Mouse (Mus musculus) neural tube, embryonic 13.5 days (tissue): ENCODE results near the gene Zfp839. TPM values are rescaled to one million over a fixed set of nuclear protein-coding genes. Genes with fewer than 3 reads are reported as not detected.
A peak's percentile ranks its signal among the peaks of the same experiment; 100 is the strongest.

Source experiments
- ATAC-seq: fragments of 200-750 bp; cut with Nextera tagmentation; 2 replicates; pipeline ENCODE4 v1.8.0; 2017; ENCODE audit warnings: low read depth, mild to moderate bottlenecking, moderate TSS enrichment, moderate library complexity
- H3K27ac ChIP-seq: fragments of 300-500 bp; sonication (generic); replicated peaks from 2 replicates; pipeline ENCODE4 v1.5.1; 2015; ENCODE audit warnings: moderate library complexity, mild to moderate bottlenecking, inconsistent platforms
- H3K27me3 ChIP-seq: fragments of 300-500 bp; sonication (generic); 2 replicates; pipeline ENCODE4 v1.6.1; 2015; ENCODE audit warnings: mild to moderate bottlenecking, inconsistent platforms
- H3K36me3 ChIP-seq: fragments of 300-500 bp; sonication (generic); 2 replicates; pipeline ENCODE4 v1.6.1; 2015; ENCODE audit warnings: mild to moderate bottlenecking, inconsistent platforms
- H3K4me1 ChIP-seq: fragments of 300-500 bp; sonication (generic); replicated peaks from 2 replicates; pipeline ENCODE4 v1.6.1; 2015; ENCODE audit warnings: inconsistent platforms
- H3K4me2 ChIP-seq: fragments of 300-500 bp; sonication (generic); 2 replicates; pipeline ENCODE4 v1.6.1; 2015; ENCODE audit warnings: inconsistent platforms, mild to moderate bottlenecking, moderate library complexity
- H3K4me3 ChIP-seq: fragments of 300-500 bp; sonication (generic); 2 replicates; pipeline ENCODE4 v1.5.1; 2015; ENCODE audit warnings: mild to moderate bottlenecking, inconsistent platforms
- H3K9ac ChIP-seq: fragments of 300-500 bp; sonication (generic); 2 replicates; pipeline ENCODE4 v1.6.1; 2015; ENCODE audit warnings: moderate library complexity, mild to moderate bottlenecking, inconsistent platforms
- H3K9me3 ChIP-seq: fragments of 300-500 bp; sonication (generic); 2 replicates; pipeline ENCODE4 v1.6.1; 2016; ENCODE audit warnings: inconsistent platforms
- WGBS: fragments of 180-500 bp; shearing (Covaris S2); methylation state at CpG from one replicate; pipeline ENCODE4 v1.1.7; 2015; 5-methylcytosine and 5-hydroxymethylcytosine counted together
- polyA plus RNA-seq: library from polyadenylated mRNA; unstranded; fragments of >200 nt; fragmentation: Nextera tagmentation; extraction: Ambion mirVana; gene quantifications from 2 replicates; pipeline ENCODE4 v1.2.1, GENCODE M21; 2015

Gene Zfp839
- polyA plus RNA-seq, 1 experiment from 2014 or later: 3.9 TPM

- Histone ChIP-seq H3K4me1 (no peaks in the 10 kb centered on the region), H3K9me3 (no peaks in the 10 kb centered on the region), H3K4me3 (no peak overlapping the region), H3K9ac (no peak overlapping the region), H3K27me3 (no peaks in the 10 kb centered on the region), H3K4me2 (no peak overlapping the region), H3K36me3 (peaks cover 54% of the 10 kb centered on the region), H3K27ac (no peak overlapping the region)
- ATAC-seq: no peak
These were observed 10.2 kb downstream of the Zfp839 start for GRCm38 (mm10) chr12:110860293-110860692.

GRCm38 (mm10) chr12:110861256-110861655, 11.2 kb downstream of the Zfp839 start:
- 48% methylated on average over 7 of the region's 7 CpGs for WGBS
- Histone ChIP-seq H3K27me3 (no peaks in the 10 kb centered on the region), H3K9me3 (no peaks in the 10 kb centered on the region), H3K4me2 (no peak overlapping the region), H3K4me1 (no peaks in the 10 kb centered on the region), H3K4me3 (no peak overlapping the region), H3K36me3 (peaks cover 54% of the 10 kb centered on the region), H3K27ac (no peak overlapping the region), H3K9ac (no peak overlapping the region)
- no peak for ATAC-seq

- peaks cover 72% of the 10 kb centered on the region for H3K36me3 ChIP-seq
- WGBS: 95% methylated on average over 6 of the region's 6 CpGs
- no peak for ATAC-seq
- no peaks in the 10 kb centered on the region for H3K27me3 ChIP-seq
- no peaks in the 10 kb centered on the region for H3K4me1 ChIP-seq
- H3K9me3 ChIP-seq: no peaks in the 10 kb centered on the region
- no peak overlapping the region for H3K27ac ChIP-seq
- no peak overlapping the region for H3K4me2 ChIP-seq
- no peak overlapping the region for H3K4me3 ChIP-seq
- no peak overlapping the region for H3K9ac ChIP-seq
These were observed 14.0 kb downstream of the Zfp839 start for GRCm38 (mm10) chr12:110864008-110864407.

GRCm38 (mm10) chr12:110865571-110865970, 15.5 kb downstream of the Zfp839 start:
- Histone ChIP-seq H3K9ac (no peak overlapping the region), H3K27ac (no peak overlapping the region), H3K4me1 (no peaks in the 10 kb centered on the region), H3K27me3 (no peaks in the 10 kb centered on the region), H3K36me3 (peaks cover 77% of the 10 kb centered on the region), H3K4me3 (no peak overlapping the region), H3K9me3 (no peaks in the 10 kb centered on the region), H3K4me2 (no peak overlapping the region)
- no peak for ATAC-seq
- WGBS: 66% methylated on average over 6 of the region's 6 CpGs

- H3K27ac ChIP-seq: no peak overlapping the region
- H3K4me2 ChIP-seq: no peak overlapping the region
- no peak overlapping the region for H3K4me3 ChIP-seq
- H3K9me3 ChIP-seq: no peaks in the 10 kb centered on the region
- H3K4me1 ChIP-seq: no peaks in the 10 kb centered on the region
- no peaks in the 10 kb centered on the region for H3K27me3 ChIP-seq
- no peak for ATAC-seq
- WGBS: 90% methylated on average over 10 of the region's 10 CpGs
- H3K36me3 ChIP-seq: peaks cover 81% of the 10 kb centered on the region
- no peak overlapping the region for H3K9ac ChIP-seq
These were observed 15.9 kb downstream of the Zfp839 start for GRCm38 (mm10) chr12:110865989-110866388.

- H3K36me3 ChIP-seq: peaks cover 93% of the 10 kb centered on the region
- 90% methylated on average over 4 of the region's 4 CpGs for WGBS
- no peak overlapping the region for H3K4me2 ChIP-seq
- ATAC-seq: no peak
- no peak overlapping the region for H3K4me3 ChIP-seq
- no peaks in the 10 kb centered on the region for H3K9me3 ChIP-seq
- H3K4me1 ChIP-seq: no peaks in the 10 kb centered on the region
- H3K27ac ChIP-seq: no peak overlapping the region
- no peaks in the 10 kb centered on the region for H3K27me3 ChIP-seq
- no peak overlapping the region for H3K9ac ChIP-seq
These were observed 20.1 kb downstream of the Zfp839 start for GRCm38 (mm10) chr12:110870107-110870506.

- 92% methylated on average over 5 of the region's 5 CpGs for WGBS
- H3K36me3 ChIP-seq: peaks cover 94% of the 10 kb centered on the region
These were observed 21.2 kb downstream of the Zfp839 start for GRCm38 (mm10) chr12:110871247-110871646.

GRCm38 (mm10) chr12:110875351-110875750, 25.3 kb downstream of the Zfp839 start:
- no peaks in the 10 kb centered on the region for H3K9me3 ChIP-seq
- no peak for ATAC-seq
- peaks cover 92% of the 10 kb centered on the region for H3K36me3 ChIP-seq
- H3K27me3 ChIP-seq: no peaks in the 10 kb centered on the region
- H3K4me2 ChIP-seq: no peak overlapping the region
- H3K4me1 ChIP-seq: no peaks in the 10 kb centered on the region
- no peak overlapping the region for H3K9ac ChIP-seq
- WGBS: 95% methylated on average over 2 of the region's 2 CpGs
- H3K4me3 ChIP-seq: no peak overlapping the region
- H3K27ac ChIP-seq: no peak overlapping the region

More at GRCm38 (mm10) chr12:110871247-110871646, 21.2 kb downstream of the Zfp839 start:
- no peak for ATAC-seq
- H3K27me3 ChIP-seq: no peaks in the 10 kb centered on the region
- H3K9ac ChIP-seq: no peak overlapping the region
- H3K9me3 ChIP-seq: no peaks in the 10 kb centered on the region
- H3K27ac ChIP-seq: no peak overlapping the region
- no peak overlapping the region for H3K4me2 ChIP-seq
- H3K4me3 ChIP-seq: no peak overlapping the region
- no peaks in the 10 kb centered on the region for H3K4me1 ChIP-seq

GRCm38 (mm10) chr12:110882291-110882690, 32.2 kb downstream of the Zfp839 start:
- peaks cover 54% of the 10 kb centered on the region for H3K36me3 ChIP-seq
- no peaks in the 10 kb centered on the region for H3K9me3 ChIP-seq
- H3K27ac ChIP-seq: no peak overlapping the region
- no peak for ATAC-seq
- H3K4me3 ChIP-seq: no peak overlapping the region
- no peaks in the 10 kb centered on the region for H3K4me1 ChIP-seq
- 88% methylated on average over 7 of the region's 7 CpGs for WGBS
- H3K9ac ChIP-seq: no peak overlapping the region
- no peak overlapping the region for H3K4me2 ChIP-seq
- no peaks in the 10 kb centered on the region for H3K27me3 ChIP-seq

- Histone ChIP-seq H3K4me3 (no peak overlapping the region), H3K36me3 (peaks cover 29% of the 10 kb centered on the region), H3K4me1 (peaks cover 19% of the 10 kb centered on the region), H3K27ac (no peak overlapping the region), H3K9me3 (no peaks in the 10 kb centered on the region), H3K27me3 (no peaks in the 10 kb centered on the region), H3K4me2 (no peak overlapping the region), H3K9ac (no peak overlapping the region)
- 96% methylated on average over 2 of the region's 2 CpGs for WGBS
- ATAC-seq: no peak
These were observed 35.2 kb downstream of the Zfp839 start for GRCm38 (mm10) chr12:110885251-110885650.

- Histone ChIP-seq H3K36me3 (peaks cover 7% of the 10 kb centered on the region), H3K27ac (no peak overlapping the region), H3K4me2 (peak overlapping the region; percentile 98), H3K9ac (peak overlapping the region; percentile 92), H3K4me1 (peaks cover 22% of the 10 kb centered on the region), H3K9me3 (no peaks in the 10 kb centered on the region), H3K4me3 (peak overlapping the region; percentile 85), H3K27me3 (no peaks in the 10 kb centered on the region)
- WGBS: 51% methylated on average over 12 of the region's 12 CpGs
- no peak for ATAC-seq
These were observed 38.1 kb downstream of the Zfp839 start for GRCm38 (mm10) chr12:110888106-110888505.

GRCm38 (mm10) chr12:110888606-110889005, 38.6 kb downstream of the Zfp839 start:
- Histone ChIP-seq H3K27me3 (no peaks in the 10 kb centered on the region), H3K4me1 (peaks cover 22% of the 10 kb centered on the region), H3K9ac (peak overlapping the region; percentile 92), H3K9me3 (no peaks in the 10 kb centered on the region), H3K4me2 (peak overlapping the region; percentile 98), H3K36me3 (peaks cover 2% of the 10 kb centered on the region), H3K27ac (0 out of 2 replicates have a peak overlapping the region, but pooled peaks have one; percentile 42), H3K4me3 (peak overlapping the region; percentile 85)
- ATAC-seq: peak; percentile 73
- 1% methylated on average over 25 of the region's 25 CpGs for WGBS
